Mouse (Mus musculus) kidney, embryonic 16.5 days (tissue): ENCODE data around the gene Gsg1l2. TPM values are rescaled to one million over a fixed set of nuclear protein-coding genes. Genes with fewer than 3 reads are reported as not detected.

ENCODE experiments used
- ATAC-seq: fragments of 200-750 bp; cut with Nextera tagmentation; 2 replicates; pipeline ENCODE4 v1.8.0; 2017; ENCODE audit warnings: moderate TSS enrichment; ENCODE audit not compliant: low FRiP score, low TSS enrichment
- H3K27ac ChIP-seq: fragments of 300-500 bp; sonication (generic); 2 replicates; pipeline ENCODE4 v1.5.1; 2014; ENCODE audit warnings: low read length
- H3K27me3 ChIP-seq: fragments of 300-500 bp; sonication (generic); 2 replicates; pipeline ENCODE4 v1.6.1; 2014; ENCODE audit warnings: low read length, control low read depth, mixed read lengths; ENCODE audit not compliant: insufficient read depth
- H3K36me3 ChIP-seq: fragments of 300-500 bp; sonication (generic); 2 replicates; pipeline ENCODE4 v1.6.1; 2014; ENCODE audit warnings: low read length, control low read depth, mixed read lengths; ENCODE audit not compliant: insufficient read depth
- H3K4me1 ChIP-seq: fragments of 300-500 bp; sonication (generic); 2 replicates; pipeline ENCODE4 v1.6.1; 2014; ENCODE audit warnings: low read length, control low read depth, mixed read lengths; ENCODE audit not compliant: insufficient read depth
- H3K4me2 ChIP-seq: fragments of 300-500 bp; sonication (generic); replicated peaks from 2 replicates; pipeline ENCODE4 v1.6.1; 2014; ENCODE audit warnings: low read depth, low read length
- H3K4me3 ChIP-seq: fragments of 300-500 bp; sonication (generic); 2 replicates; pipeline ENCODE4 v1.5.1; 2014; ENCODE audit warnings: mild to moderate bottlenecking, low read length
- H3K9ac ChIP-seq: fragments of 300-500 bp; sonication (generic); replicated peaks from 2 replicates; pipeline ENCODE4 v1.6.1; 2014; ENCODE audit warnings: low read length
- H3K9me3 ChIP-seq: fragments of 300-500 bp; sonication (generic); 2 replicates; pipeline ENCODE4 v1.6.1; 2016; ENCODE audit warnings: low read length, control low read depth
- WGBS: fragments of 180-500 bp; shearing (Covaris S2); extraction: QIAGEN DNeasy Blood & Tissue Kit; methylation state at CpG from one replicate; pipeline ENCODE4 v1.1.7; 2014; 5-methylcytosine and 5-hydroxymethylcytosine counted together
- polyA plus RNA-seq: library from polyadenylated mRNA; unstranded; fragments of >200 nt; fragmentation: Nextera tagmentation; extraction: Ambion mirVana; gene quantifications from 2 replicates; pipeline ENCODE4 v1.2.1, GENCODE M21; 2015

Gene Gsg1l2
- polyA plus RNA-seq, 1 experiment from 2014 or later = not detected

DNA sequence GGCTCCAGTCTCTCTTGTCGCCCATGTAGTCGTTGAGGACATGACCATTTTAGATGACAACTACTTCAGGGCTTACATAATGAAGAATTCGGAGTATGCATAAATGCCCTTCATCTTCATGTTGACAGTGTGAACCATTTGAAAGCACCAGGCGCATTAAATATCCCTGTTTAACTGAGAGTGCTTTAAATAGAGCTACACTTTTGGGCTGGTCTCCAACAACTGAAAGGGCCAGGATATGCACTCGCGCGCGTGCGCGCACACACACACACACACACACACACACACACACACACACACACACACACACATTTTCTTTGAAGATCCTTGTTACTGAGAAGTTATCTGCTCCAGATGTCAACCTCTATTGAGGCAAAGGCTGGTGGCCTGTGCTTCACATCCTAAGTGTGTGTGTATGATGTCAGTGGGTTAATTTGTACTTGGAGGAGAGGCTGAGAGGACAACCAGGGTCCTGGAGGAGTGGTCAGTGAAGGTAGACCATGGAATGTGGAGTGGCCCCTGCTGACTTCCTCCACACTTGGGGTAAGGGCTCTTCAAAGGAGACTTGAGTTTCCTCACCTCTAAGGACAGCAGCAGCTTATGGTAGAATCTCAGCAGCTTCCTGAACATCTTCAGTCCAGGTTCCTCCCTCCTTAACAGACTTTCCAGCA is 61.1 kb downstream of the Gsg1l2 start:
- 93% methylated on average over 10 of the region's 10 CpGs for WGBS
- no peak for ATAC-seq
- no peak overlapping the region for H3K4me3 ChIP-seq
- no peaks in the 10 kb centered on the region for H3K4me1 ChIP-seq
- H3K9ac ChIP-seq = no peak overlapping the region
- H3K27me3 ChIP-seq = no peaks in the 10 kb centered on the region
- no peak overlapping the region for H3K4me2 ChIP-seq
- H3K27ac ChIP-seq = no peak overlapping the region
- H3K36me3 ChIP-seq = no peaks in the 10 kb centered on the region
- H3K9me3 ChIP-seq = no peaks in the 10 kb centered on the region

Other genes with a start within 250 kb of the Gsg1l2 start
- gene Rcvrn, start 79.3 kb upstream of the Gsg1l2 start, polyA plus RNA-seq = not detected in 2 replicates
- 0.07 TPM in 1 of 2 replicates, not detected in the other for gene Glp2r, start 3.5 kb upstream of the Gsg1l2 start, polyA plus RNA-seq
- 0.29 and 0.42 TPM in 2 replicates for gene Dhrs7c, start 23.6 kb downstream of the Gsg1l2 start, polyA plus RNA-seq
- gene Usp43, start 147.5 kb downstream of the Gsg1l2 start, polyA plus RNA-seq = 1.9 and 2.6 TPM in 2 replicates
- gene Cfap52, start 191.0 kb downstream of the Gsg1l2 start, polyA plus RNA-seq = 1.7 and 2.2 TPM in 2 replicates
- gene Stx8, start 191.6 kb downstream of the Gsg1l2 start, polyA plus RNA-seq = 48.9 and 49.6 TPM in 2 replicates